Mouse (Mus musculus) brain, adult 2 months (tissue): ENCODE results near the gene Wdr45b.
"Not testable (repeated sequence)": the region's sequence is repeated elsewhere in the genome, so short reads cannot be mapped to it uniquely, and the experiment has no call there.

Experiments
- DNase-seq: peaks from one replicate; pipeline ENCODE4 v3.0.0; 2011; ENCODE audit warnings: low read depth, low spot score

The Wdr45b gene

DNA sequence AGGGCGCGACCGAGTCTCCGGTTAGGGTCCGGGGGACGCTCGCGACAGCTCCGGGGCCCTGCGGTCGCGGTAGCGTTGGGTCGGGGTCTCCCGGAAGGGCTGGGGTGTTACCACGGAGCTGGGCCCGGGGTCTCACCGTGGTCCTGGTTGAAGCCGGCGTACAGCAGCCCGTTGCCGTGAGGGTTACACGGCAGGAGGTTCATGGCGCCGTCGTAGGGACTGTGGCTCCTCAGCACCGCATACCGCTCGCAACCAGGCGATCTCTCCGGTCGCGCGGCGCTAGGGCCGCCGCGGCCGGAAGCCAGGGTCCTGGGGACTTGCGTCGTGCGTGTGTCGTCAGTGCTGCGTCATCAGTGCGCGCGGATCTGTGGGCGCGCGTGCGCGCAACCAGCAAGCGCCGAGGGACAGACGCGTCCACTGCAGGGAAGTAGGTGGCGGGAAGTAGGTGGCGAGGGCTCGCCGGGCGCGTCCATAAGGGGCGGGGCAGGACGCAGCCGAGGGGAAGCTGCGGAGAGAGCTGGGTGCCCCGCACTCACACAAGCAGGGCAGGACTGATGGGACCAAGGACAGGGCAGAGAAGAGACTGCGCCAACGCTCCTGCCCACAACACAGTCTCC, at the start of gene Wdr45b:
Gene Wdr45b, minus strand, starts transcription at position 355 of the 617 bp plus-strand sequence.
- peak; percentile 99 for DNase-seq

DNA sequence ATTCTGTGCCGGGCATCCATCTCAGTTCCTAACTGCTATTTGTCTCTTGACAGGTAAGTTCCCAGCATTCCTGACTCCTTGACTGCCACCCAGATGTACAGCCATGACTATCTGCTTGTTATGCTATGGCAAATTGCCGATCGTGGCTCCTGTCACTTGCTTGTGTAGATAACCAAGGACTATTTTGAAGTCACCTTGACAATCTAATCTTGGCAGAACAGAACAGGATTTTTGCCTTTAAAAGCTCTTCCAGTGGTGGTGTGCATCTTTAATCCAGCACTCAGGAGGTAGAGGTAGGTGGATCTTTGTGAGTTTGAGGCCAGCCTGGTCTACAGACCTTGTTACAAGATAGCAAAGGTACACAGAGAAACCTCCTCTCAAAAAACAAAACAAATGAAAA, 38.2 kb upstream of the Wdr45b start:
- no peak for DNase-seq

DNA sequence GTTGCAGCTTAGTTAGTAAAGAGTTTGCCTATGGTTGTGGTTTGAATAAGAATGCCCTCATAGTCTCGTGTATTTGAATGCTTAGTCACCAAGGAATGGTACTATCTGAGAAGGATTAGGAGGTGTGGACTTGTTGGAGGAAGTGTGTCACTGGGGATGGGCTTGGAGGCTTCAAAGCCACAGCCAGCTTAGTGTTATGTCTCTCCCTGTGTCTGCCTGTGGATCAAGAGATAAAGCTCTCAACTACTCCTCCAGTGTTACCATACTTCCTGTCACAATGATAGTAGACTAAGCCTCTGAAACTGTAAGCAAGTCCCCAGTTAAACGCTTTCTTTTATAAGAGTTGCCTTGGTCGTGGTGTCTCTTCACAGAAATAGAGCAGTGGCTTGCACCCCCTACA, 36.5 kb upstream of the Wdr45b start:
- no peak for DNase-seq

DNA sequence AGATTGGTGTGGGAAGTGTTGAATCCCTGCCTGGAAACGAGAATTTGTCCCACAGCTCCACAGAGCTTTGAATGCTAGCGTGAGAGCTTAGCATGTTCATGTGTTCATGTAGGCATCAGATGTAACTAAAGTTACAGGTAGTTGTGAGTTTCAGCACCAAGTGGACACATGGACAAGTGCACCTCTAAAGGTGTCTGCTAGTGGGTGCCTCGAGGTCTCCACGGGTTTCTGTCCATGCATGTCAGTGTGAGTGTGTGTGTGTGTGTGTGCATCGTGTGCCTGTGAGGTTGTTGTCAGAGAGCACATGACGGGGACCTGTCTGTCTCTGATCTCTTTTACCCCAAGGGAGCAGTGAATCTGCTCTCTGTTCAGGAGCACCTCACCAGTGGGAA, 34.3 kb upstream of the Wdr45b start:
- no peak for DNase-seq

DNA sequence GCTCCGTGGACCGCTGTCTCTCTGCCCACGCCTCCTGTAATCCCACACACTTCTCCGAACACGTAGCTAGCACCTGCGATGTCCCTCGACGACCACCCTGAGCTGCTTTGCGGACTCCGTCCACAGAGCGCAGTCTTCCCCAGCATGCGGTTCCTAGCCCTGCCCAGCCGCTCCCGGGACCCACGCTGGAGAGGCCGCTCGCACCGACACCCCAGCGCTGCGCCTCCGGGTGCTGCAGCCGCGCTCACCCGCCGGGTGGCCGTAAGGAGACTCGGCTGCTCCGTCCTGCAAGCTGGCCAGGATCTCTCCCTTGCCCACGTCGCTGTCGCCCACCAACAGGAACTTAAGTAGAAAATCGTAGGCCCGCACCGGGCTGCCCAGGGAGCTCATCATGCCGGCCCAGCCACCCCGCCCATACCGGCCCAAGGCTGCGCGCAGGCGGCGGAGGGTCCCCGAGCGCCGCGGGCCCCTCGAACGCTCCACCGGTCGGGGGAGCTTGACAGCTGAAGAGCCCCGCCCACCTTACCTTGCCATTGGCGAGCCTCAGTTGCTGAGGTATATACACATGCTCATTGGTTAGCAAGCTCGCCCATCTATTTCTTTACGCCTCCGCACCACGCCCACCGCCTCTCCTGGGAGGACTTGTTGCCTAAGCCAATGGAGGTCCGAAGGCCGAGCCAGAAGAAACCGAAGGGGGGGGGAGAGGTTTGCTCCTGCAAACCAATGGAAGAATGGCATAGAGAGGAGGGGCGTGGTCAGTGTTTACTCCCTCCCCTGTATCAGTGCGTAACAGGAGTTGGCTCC, 33.7 kb upstream of the Wdr45b start, which contains the start of gene Rab40b:
Gene Rab40b, minus strand, starts transcription at position 502 of the 804 bp plus-strand sequence.
- DNase-seq, result peak; percentile 100

DNA sequence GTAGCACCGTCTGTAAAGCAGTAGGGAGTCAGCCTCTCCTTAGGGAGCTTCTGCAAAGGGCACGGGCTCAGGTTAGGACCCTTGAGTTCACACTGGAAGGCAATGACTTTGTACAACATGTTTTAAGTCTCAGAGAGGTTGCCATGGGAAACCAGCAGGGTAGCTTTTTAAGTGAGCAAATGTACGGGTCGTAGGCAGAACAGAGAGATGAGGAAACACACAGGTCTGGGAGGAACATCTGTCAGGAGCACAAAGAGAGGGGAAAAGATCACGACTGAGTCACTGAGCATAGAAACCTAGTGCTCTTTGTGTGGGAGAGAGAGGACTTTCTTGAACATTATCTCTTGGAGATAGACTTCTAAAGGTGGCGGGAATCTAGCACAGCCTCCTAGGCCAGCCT, 26.0 kb upstream of the Wdr45b start:
- DNase-seq, result peak; percentile 84

DNA sequence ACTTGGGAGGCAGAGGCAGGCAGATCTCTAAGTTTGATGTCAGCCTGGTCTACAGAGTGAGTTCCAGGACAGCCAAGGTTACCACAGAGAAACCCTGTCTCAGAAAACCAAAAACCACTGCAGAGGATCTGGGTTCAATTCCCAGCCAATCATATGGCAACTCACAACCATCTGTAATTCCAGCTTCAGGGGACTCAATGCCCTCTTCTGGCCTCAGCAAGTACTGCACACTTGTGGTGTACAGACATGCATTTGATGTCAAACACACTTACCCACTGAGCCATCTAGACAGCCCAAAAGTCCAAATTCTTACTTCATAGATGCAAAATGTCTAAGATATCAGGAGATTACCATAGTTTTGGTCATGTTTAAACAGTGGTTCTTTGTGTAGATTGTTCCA, 24.4 kb upstream of the Wdr45b start:
- no peak for DNase-seq

DNA sequence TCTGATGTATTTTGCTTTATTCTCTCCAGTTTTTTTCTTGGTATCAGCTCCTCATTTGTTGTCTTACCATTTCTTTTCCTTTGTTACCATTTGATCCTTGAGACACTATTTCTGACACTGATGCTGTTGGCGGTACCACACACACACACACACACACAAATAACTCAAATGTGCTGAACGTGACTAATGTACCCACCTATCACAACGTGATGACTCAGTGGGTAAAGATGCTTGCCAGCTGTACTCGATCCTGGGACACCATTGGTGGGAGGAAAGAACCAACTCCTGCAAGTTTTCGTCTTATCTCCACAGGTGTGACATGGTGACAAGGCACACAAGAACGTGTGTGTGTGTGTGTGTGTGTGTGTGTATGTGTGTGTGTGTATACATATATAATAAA, 19.1 kb upstream of the Wdr45b start:
- peak; percentile 61 for DNase-seq

DNA sequence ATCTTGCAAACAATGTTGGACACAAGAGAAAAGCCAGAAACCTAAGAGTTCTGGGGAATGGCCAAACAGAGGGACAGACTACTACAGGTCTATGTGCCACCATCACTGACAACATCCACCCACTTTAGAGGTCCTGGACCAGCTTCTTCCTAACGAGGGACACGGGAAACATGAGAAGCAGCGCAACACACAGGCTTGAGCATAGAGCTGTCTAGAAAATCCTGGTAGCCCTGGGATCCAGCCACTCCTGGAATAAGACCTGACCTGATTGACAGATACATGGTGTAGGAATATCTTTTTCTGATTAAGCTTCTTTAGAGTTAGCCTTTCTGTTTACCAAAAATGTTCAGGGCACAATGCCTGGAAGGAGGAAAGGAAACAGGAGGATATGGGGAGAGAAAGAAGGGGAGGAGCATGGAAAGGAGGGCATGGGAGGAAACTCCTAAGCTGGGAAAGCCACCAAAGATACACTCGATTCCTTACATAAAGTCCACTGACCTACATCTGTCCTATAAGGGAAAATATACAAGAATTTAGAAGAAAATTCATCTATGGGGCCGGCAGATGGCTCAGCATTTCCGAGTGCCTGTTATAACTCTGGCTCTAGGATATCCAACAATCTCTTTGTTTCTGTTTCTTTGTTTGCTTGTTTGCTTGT, 16.2 kb upstream of the Wdr45b start:
- peak; percentile 46 for DNase-seq

DNA sequence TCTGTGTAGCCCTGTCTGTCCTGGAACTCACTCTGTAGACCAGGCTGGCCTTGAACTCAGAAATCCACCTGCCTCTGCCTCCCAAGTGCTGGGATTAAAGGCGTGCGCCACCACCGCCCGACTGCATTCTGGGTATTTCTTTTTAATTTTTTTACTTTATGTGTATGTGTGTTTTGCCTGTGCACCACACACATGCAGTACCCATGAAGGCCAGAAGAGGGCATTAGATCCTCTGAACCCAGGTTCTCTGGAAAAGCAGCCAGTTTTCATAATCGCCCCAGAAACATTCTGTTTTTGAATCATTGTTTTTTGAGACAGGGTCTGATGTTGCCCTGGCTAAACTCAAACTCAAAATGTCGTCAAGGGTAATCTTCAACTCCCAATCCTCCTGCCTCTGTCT, 15.4 kb upstream of the Wdr45b start:
- peak; percentile 57 for DNase-seq

DNA sequence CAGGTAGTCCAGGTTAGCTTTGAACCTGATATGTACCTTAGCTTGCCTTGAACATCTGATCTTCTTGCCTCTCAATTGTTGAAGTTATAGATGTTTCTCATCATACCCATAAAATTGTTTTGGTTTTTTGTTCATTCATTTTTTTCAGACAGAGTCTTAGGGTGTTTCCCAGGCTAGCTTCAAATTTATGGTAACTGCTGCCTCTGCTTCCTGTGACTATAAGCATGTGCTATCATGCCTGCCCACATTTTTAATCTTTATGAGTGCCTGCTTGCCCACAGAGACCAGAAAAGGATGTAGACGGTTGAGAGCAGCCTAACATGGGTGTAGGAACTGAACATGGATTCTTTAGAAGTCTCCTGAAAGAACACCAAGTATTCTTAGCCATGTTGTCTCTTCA, 14.5 kb upstream of the Wdr45b start:
- no peak for DNase-seq

DNA sequence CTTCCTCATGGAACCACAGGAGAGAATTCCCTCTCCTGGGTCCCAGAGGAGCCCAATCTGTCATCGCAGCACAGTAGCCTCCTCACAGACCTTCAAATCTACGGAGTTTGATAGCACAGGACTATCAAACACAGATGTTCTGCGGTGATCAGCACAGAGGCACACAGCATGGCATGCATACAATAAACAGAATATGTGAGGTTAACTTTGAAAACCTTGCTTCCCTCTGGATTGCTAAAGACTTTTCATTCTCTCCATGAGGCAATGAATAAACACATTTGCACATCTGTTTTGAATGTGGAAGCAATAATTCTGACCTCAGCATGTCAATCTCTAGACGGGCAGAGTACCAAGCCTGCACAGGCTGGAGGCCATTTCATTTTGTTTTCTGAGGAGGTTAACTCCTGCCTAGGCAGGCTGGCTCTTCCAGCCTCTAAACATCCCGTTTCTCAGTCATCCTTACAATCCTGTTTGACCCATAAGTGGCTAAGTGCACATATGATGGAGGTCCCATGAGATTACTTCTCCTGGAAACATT, 13.0 kb upstream of the Wdr45b start:
- DNase-seq, result no peak

DNA sequence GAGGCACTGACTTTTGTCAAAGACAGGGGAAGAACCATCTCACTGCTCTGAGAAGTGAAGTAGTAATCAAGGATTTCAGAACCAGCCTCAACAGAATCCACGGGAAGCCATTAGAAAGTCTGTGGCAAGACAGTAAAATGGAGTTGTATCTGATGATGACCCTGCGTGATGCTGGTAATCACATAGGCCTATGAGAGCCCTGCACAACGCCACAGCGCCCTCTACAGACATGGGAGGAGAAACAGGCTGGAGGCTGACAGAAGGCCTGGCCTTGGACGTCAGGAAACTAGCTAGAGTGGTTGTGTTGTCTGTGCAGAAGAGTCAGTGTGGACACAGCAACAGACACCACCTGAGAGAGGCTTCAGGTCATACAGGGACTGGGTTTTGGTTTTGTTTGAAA, 8.0 kb upstream of the Wdr45b start:
- DNase-seq, result peak; percentile 70

DNA sequence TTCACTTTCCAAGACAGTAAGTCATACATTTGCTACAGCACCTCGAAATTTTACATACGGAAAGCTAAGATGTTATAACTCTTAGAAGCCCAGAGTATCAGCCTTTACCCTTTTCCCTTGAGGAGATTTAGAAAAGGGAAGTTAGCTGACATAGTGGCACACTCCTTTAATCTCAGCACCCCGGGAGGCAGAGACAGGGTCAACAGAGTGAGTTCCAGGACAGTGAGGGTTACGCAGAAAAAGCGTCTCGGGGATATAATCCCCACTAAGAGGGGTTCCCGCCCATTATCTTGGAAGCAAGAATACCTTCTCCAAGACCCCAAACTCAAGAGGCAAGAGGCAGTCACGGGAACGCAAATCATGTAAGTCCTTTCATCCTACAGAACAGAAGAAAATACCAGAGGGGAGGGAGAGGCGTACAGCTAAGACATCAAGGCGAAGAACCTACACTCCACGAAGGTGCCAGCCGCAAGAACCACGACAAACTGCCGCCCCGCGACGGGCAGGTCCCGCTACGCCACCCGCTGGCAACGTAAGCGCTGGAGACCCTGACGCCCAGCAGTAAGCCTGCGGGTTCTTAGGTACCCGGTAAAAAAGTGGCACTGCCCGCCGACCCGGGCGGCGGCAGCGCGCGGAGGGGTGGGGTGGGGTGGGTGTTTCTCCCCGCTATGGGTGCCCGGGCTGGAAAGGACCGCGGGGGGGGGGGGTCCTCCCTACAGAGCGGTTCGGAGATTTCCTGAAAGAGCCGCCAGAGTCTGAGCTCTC, 737 bp downstream of the Wdr45b start:
- peak; percentile 44 for DNase-seq

DNA sequence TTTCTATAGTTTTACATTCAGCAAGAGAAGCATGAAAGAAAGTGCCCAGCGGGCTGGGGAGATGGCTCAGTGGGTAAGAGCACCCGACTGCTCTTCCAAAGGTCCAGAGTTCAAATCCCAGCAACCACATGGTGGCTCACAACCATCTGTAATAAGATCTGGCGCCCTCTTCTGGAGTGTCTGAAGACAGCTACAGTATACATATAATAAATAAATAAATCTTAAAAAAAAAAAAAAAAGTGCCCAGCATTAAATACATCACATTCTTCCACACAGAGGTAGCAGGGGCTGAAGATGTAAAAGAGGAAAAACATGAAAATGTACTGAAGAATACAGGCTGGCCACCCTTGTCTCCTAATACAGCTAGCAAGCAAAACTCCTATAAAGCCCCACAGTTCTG, 5.5 kb downstream of the Wdr45b start:
- not testable (repeated sequence) for DNase-seq

DNA sequence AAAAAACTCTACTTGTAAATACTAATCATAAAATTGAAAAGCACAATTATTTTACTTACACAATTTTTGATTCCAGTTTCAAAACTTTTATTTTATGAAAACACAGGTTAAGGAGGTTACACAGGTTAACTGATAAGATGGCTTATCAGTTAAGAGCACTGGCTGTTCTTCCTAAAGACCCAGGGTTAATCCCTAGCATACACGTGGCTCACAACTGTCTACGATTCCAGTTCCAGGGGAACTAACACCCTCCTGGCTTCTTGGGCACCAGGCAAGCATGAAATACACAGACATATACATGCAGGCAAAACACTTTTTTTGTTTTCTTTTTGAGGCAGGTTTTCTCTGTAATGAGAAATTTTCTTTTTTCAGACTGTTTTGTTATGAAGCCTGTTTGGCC, 6.1 kb downstream of the Wdr45b start:
- no peak for DNase-seq

DNA sequence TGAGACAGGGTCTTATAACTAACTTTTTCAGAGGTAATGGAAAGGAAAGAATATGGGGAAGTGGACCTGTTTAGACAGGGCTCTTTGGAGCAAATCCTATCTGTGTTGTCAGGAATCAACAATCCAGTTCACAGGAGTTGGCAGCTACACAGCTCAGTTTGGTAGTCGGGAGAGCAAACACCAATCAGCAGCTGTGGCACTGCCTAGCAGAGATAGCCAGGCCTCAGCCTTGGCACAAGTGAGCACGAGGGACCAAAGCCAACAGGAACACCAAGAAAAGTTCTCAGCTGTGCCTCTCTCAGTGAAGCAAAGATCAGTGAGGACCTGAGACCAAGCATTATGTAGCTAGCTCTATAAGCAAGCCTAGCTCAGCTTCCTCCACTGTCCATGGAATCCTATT, 7.2 kb downstream of the Wdr45b start:
- no peak for DNase-seq

DNA sequence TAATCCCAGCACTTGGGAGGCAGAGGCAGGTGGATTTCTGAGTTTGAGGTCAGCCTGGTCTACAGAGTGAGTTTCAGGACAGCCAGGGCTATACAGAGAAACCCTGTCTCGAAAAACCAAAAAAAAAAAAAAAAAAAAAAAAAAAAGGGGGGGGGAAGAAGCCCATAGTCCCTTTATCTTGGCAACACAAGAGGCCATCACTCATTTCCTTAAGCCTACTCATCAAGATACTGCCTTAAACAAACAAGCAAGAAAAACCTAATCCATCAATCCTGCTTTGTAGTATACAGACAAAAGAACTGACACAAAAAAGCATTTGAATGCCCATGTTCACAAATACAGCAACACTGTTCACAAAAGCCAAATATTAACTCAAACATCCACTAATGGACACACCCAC, 11.8 kb downstream of the Wdr45b start:
- DNase-seq, result not testable (repeated sequence)

DNA sequence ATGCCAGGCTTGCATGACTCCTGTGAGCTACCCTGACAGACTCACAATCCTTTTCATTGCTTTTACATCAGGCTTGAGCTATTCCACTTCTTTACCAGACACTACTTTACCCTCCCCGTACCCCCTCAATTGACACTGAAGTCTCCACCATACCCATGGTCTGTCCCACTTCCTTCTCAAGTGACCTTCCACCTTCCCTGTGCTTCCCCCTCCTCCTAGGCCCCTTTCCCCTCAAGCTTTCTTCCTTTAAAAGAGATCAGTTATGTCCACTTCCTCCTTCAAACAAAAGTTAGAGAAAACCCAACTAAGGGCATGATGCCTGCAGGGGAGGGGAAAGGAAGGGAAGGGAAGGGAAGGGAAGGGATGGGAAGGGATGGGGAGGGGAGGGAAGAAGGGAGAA, 14.0 kb downstream of the Wdr45b start:
- DNase-seq, result no peak

DNA sequence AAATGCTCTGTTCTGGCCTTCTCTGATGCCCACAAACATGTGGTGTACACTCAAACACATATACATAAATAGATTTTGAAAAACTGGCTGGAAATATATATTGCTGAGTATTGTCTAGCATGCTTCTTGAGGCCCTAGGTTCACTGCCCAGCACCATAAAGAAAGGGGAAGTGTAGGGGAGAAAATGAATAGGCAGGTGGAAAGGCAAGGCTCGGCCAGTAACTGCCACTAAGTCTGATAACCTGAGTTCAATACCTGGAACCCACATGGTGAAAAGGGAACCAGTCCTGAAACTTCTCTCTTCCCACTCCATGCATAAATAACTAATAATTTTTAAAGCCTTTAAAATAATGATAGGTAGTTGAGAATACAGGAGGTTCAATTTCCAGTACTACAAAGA, 14.6 kb downstream of the Wdr45b start:
- no peak for DNase-seq

DNA sequence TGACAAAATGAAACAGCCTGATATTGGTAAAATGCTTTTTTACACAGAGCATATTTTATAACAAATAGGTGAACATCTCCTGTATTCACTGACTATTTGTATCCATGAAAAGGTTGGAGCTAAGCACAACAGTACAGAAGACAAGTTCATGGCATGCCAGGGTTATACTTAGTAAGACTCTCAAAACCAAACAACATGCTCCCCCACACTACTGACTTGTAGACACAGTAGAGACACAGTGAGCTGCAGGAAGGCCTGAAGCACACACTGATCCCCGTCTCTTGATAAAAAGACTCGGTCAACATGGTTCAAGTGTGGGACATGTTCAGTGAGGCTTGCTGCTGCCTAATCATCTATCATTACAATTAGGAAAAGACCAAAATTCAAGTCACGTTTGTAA, 22.6 kb downstream of the Wdr45b start:
- DNase-seq, result no peak

DNA sequence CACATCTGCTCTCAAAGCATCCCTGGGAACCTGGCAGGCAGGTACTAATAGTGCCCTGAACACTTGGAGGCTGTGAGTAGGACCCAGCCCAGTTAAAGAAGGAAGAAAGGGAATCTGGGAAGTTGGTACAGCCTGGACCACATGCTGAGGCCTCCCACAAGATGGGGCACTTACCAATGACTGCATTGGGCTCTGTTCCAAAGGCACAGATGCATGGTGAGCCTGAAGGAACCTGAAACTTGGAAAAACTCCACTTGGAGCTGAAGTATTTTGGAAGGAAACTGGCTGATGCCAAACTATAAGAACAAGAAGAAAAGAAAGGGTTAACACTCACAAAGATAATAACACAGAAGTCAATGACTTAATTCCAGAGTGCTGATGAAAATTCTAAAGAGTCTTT, 25.6 kb downstream of the Wdr45b start:
- DNase-seq, result peak; percentile 60
